Mouse (Mus musculus) heart, embryonic 12.5 days (tissue): ENCODE results near the gene Slf2. TPM values are rescaled to one million over a fixed set of nuclear protein-coding genes. Genes with fewer than 3 reads are reported as not detected.

Source experiments
- ATAC-seq: fragments of 200-750 bp; cut with Nextera tagmentation; 2 replicates; pipeline ENCODE4 v1.8.0; 2017; ENCODE audit warnings: moderate TSS enrichment, moderate library complexity; ENCODE audit not compliant: insufficient number of reproducible peaks, low FRiP score
- H3K27ac ChIP-seq: fragments of 300-500 bp; sonication (generic); 2 replicates; pipeline ENCODE4 v1.5.1; 2016; ENCODE audit warnings: mild to moderate bottlenecking, moderate library complexity; ENCODE audit not compliant: poor library complexity, severe bottlenecking
- H3K27me3 ChIP-seq: fragments of 300-500 bp; sonication (generic); replicated peaks from 2 replicates; pipeline ENCODE4 v1.6.1; 2016; ENCODE audit warnings: mild to moderate bottlenecking, moderate library complexity
- H3K36me3 ChIP-seq: fragments of 300-500 bp; sonication (generic); 2 replicates; pipeline ENCODE4 v1.6.1; 2016; ENCODE audit warnings: mild to moderate bottlenecking, moderate library complexity
- H3K4me1 ChIP-seq: fragments of 300-500 bp; sonication (generic); replicated peaks from 2 replicates; pipeline ENCODE4 v1.6.1; 2016; ENCODE audit warnings: mild to moderate bottlenecking
- H3K4me2 ChIP-seq: fragments of 300-500 bp; sonication (generic); 2 replicates; pipeline ENCODE4 v1.6.1; 2016; ENCODE audit warnings: mild to moderate bottlenecking, moderate library complexity
- H3K4me3 ChIP-seq: fragments of 300-500 bp; sonication (generic); 2 replicates; pipeline ENCODE4 v1.5.1; 2016; ENCODE audit warnings: mild to moderate bottlenecking
- H3K9ac ChIP-seq: fragments of 300-500 bp; sonication (generic); 2 replicates; pipeline ENCODE4 v1.6.1; 2016; ENCODE audit warnings: mild to moderate bottlenecking, moderate library complexity
- H3K9me3 ChIP-seq: fragments of 300-500 bp; sonication (generic); replicated peaks from 2 replicates; pipeline ENCODE4 v1.6.1; 2016; ENCODE audit warnings: mild to moderate bottlenecking, moderate library complexity
- WGBS: fragments of 180-500 bp; shearing (Covaris S2); methylation state at CpG from one replicate; pipeline ENCODE4 v1.1.7; 2016; 5-methylcytosine and 5-hydroxymethylcytosine counted together
- polyA plus RNA-seq: library from polyadenylated mRNA; unstranded; fragments of >200 nt; fragmentation: Nextera tagmentation; extraction: Ambion mirVana; gene quantifications from 2 replicates; pipeline ENCODE4 v1.2.1, GENCODE M21; 2016

Gene Slf2
- polyA plus RNA-seq, 1 experiment from 2014 or later = 51.4 TPM

GRCm38 (mm10) chr19:45023993-45024392 lies 93.0 kb downstream of the Slf2 start:
- no peak overlapping the region for H3K27ac ChIP-seq
- H3K9ac ChIP-seq = no peak overlapping the region
- peak; percentile 13; the same call in 1 of the 2 replicates for ATAC-seq
- WGBS = 83% methylated on average over 11 of the region's 11 CpGs
- no peaks in the 10 kb centered on the region for H3K9me3 ChIP-seq
- peaks cover 35% of the 10 kb centered on the region for H3K4me1 ChIP-seq
- H3K4me3 ChIP-seq = no peak overlapping the region
- peaks cover 79% of the 10 kb centered on the region for H3K36me3 ChIP-seq
- no peak overlapping the region for H3K4me2 ChIP-seq
- no peaks in the 10 kb centered on the region for H3K27me3 ChIP-seq

GRCm38 (mm10) chr19:45024775-45025174 lies 93.8 kb downstream of the Slf2 start:
- Histone ChIP-seq H3K9ac (no peak overlapping the region), H3K27me3 (no peaks in the 10 kb centered on the region), H3K27ac (no peak overlapping the region), H3K9me3 (no peaks in the 10 kb centered on the region), H3K4me3 (no peak overlapping the region), H3K4me1 (peaks cover 31% of the 10 kb centered on the region), H3K4me2 (no peak overlapping the region), H3K36me3 (peaks cover 77% of the 10 kb centered on the region)
- ATAC-seq = no peak
- 89% methylated on average over 20 of the region's 20 CpGs for WGBS

- Histone ChIP-seq H3K27ac (no peak overlapping the region), H3K27me3 (no peaks in the 10 kb centered on the region), H3K9me3 (no peaks in the 10 kb centered on the region), H3K9ac (no peak overlapping the region), H3K4me3 (no peak overlapping the region), H3K36me3 (peaks cover 73% of the 10 kb centered on the region), H3K4me2 (no peak overlapping the region), H3K4me1 (peaks cover 29% of the 10 kb centered on the region)
- ATAC-seq = no peak
- 90% methylated on average over 37 of the region's 37 CpGs for WGBS
These were observed 95.1 kb downstream of the Slf2 start for GRCm38 (mm10) chr19:45025937-45026568.

- Histone ChIP-seq H3K4me2 (no peak overlapping the region), H3K9me3 (no peaks in the 10 kb centered on the region), H3K36me3 (peaks cover 62% of the 10 kb centered on the region), H3K27me3 (no peaks in the 10 kb centered on the region), H3K4me3 (no peak overlapping the region), H3K4me1 (peaks cover 31% of the 10 kb centered on the region), H3K9ac (no peak overlapping the region), H3K27ac (no peak overlapping the region)
- 71% methylated on average over 6 of the region's 6 CpGs for WGBS
- no peak for ATAC-seq
These were observed 96.2 kb downstream of the Slf2 start for GRCm38 (mm10) chr19:45026958-45027670.

- no peak for ATAC-seq
- H3K4me1 ChIP-seq = peaks cover 38% of the 10 kb centered on the region
These were observed 96.9 kb downstream of the Slf2 start for GRCm38 (mm10) chr19:45027848-45028247.

GRCm38 (mm10) chr19:45028746-45029145 lies 97.8 kb downstream of the Slf2 start:
- Histone ChIP-seq H3K36me3 (peaks cover 49% of the 10 kb centered on the region), H3K9me3 (no peaks in the 10 kb centered on the region), H3K27me3 (no peaks in the 10 kb centered on the region), H3K27ac (no peak overlapping the region; the same call in 1 of the 2 replicates), H3K9ac (0 out of 2 replicates have a peak overlapping the region, but pooled peaks have one; percentile 8), H3K4me1 (peaks cover 41% of the 10 kb centered on the region), H3K4me2 (0 out of 2 replicates have a peak overlapping the region, but pooled peaks have one; percentile 14), H3K4me3 (no peak overlapping the region)
- ATAC-seq = no peak
- 56% methylated on average over 19 of the region's 19 CpGs for WGBS

More at GRCm38 (mm10) chr19:45027848-45028247, 96.9 kb downstream of the Slf2 start:
- H3K36me3 ChIP-seq = peaks cover 57% of the 10 kb centered on the region
- no peak overlapping the region for H3K9ac ChIP-seq
- WGBS = 85% methylated on average over 6 of the region's 6 CpGs
- H3K27ac ChIP-seq = 0 out of 2 replicates have a peak overlapping the region, but pooled peaks have one; percentile 28
- no peak overlapping the region for H3K4me2 ChIP-seq
- H3K9me3 ChIP-seq = no peaks in the 10 kb centered on the region
- no peak overlapping the region for H3K4me3 ChIP-seq
- H3K27me3 ChIP-seq = no peaks in the 10 kb centered on the region

GRCm38 (mm10) chr19:45029571-45029970 lies 98.6 kb downstream of the Slf2 start:
- Histone ChIP-seq H3K9me3 (no peaks in the 10 kb centered on the region), H3K27ac (no peak overlapping the region), H3K9ac (no peak overlapping the region), H3K4me2 (no peak overlapping the region), H3K4me1 (peaks cover 41% of the 10 kb centered on the region), H3K4me3 (no peak overlapping the region), H3K27me3 (no peaks in the 10 kb centered on the region), H3K36me3 (peaks cover 40% of the 10 kb centered on the region)
- WGBS = 56% methylated on average over 9 of the region's 9 CpGs
- no peak for ATAC-seq

- Histone ChIP-seq H3K4me3 (no peak overlapping the region), H3K4me1 (peaks cover 41% of the 10 kb centered on the region), H3K9me3 (no peaks in the 10 kb centered on the region), H3K4me2 (no peak overlapping the region), H3K27ac (no peak overlapping the region), H3K36me3 (peaks cover 36% of the 10 kb centered on the region), H3K27me3 (peaks cover 1% of the 10 kb centered on the region; the same call in 1 of the 2 replicates), H3K9ac (no peak overlapping the region)
- no peak for ATAC-seq
- 29% methylated on average over 8 of the region's 8 CpGs for WGBS
These were observed 99.2 kb downstream of the Slf2 start for GRCm38 (mm10) chr19:45030111-45030510.

- WGBS = 41% methylated on average over 20 of the region's 20 CpGs
- H3K27ac ChIP-seq = no peak overlapping the region
- 0 out of 2 replicates have a peak, but pooled peaks have one; percentile 28 for ATAC-seq
- H3K27me3 ChIP-seq = peaks cover 11% of the 10 kb centered on the region
- H3K4me3 ChIP-seq = peak overlapping the region; percentile 13; the same call in 1 of the 2 replicates
- peak overlapping the region; percentile 62 for H3K4me2 ChIP-seq
- peak overlapping the region; percentile 26; the same call in 1 of the 2 replicates for H3K9ac ChIP-seq
- H3K36me3 ChIP-seq = peaks cover 27% of the 10 kb centered on the region
- peaks cover 41% of the 10 kb centered on the region for H3K4me1 ChIP-seq
- H3K9me3 ChIP-seq = no peaks in the 10 kb centered on the region
These were observed 100.1 kb downstream of the Slf2 start for GRCm38 (mm10) chr19:45030746-45031693.

- Histone ChIP-seq H3K36me3 (peaks cover 19% of the 10 kb centered on the region), H3K9ac (no peak overlapping the region), H3K27ac (no peak overlapping the region), H3K4me3 (no peak overlapping the region), H3K4me1 (peaks cover 41% of the 10 kb centered on the region), H3K9me3 (no peaks in the 10 kb centered on the region), H3K4me2 (no peak overlapping the region), H3K27me3 (peaks cover 18% of the 10 kb centered on the region)
- ATAC-seq = no peak
- 17% methylated on average over 4 of the region's 4 CpGs for WGBS
These were observed 100.8 kb downstream of the Slf2 start for GRCm38 (mm10) chr19:45031780-45032179.
